Mouse (Mus musculus) stomach, embryonic 15.5 days (tissue): ENCODE results near the gene Tiparp. TPM values are rescaled to one million over a fixed set of nuclear protein-coding genes. Genes with fewer than 3 reads are reported as not detected.
A peak's percentile ranks its signal among the peaks of the same experiment; 100 is the strongest.

ENCODE experiments used
- ATAC-seq: fragments of 200-750 bp; cut with Nextera tagmentation; 2 replicates; pipeline ENCODE4 v1.8.0; 2017; ENCODE audit warnings: low read depth, moderate number of reproducible peaks, moderate TSS enrichment; ENCODE audit not compliant: insufficient read depth, low FRiP score
- H3K27ac ChIP-seq: fragments of 300-500 bp; sonication (generic); 2 replicates; pipeline ENCODE4 v1.5.1; 2015; ENCODE audit warnings: mild to moderate bottlenecking, inconsistent platforms
- H3K27me3 ChIP-seq: fragments of 300-500 bp; sonication (generic); replicated peaks from 2 replicates; pipeline ENCODE4 v1.6.1; 2015; ENCODE audit warnings: inconsistent platforms
- H3K36me3 ChIP-seq: fragments of 300-500 bp; sonication (generic); 2 replicates; pipeline ENCODE4 v1.6.1; 2015; ENCODE audit warnings: inconsistent platforms
- H3K4me1 ChIP-seq: fragments of 300-500 bp; sonication (generic); 2 replicates; pipeline ENCODE4 v1.6.1; 2015; ENCODE audit warnings: inconsistent platforms
- H3K4me2 ChIP-seq: fragments of 300-500 bp; sonication (generic); 2 replicates; pipeline ENCODE4 v1.6.1; 2015; ENCODE audit warnings: mild to moderate bottlenecking, inconsistent platforms
- H3K4me3 ChIP-seq: fragments of 300-500 bp; sonication (generic); replicated peaks from 2 replicates; pipeline ENCODE4 v1.5.1; 2015; ENCODE audit warnings: inconsistent platforms
- H3K9ac ChIP-seq: fragments of 300-500 bp; sonication (generic); 2 replicates; pipeline ENCODE4 v1.6.1; 2015; ENCODE audit warnings: inconsistent platforms
- H3K9me3 ChIP-seq: fragments of 300-500 bp; sonication (generic); 2 replicates; pipeline ENCODE4 v1.6.1; 2016; ENCODE audit warnings: inconsistent platforms
- WGBS: fragments of 180-500 bp; shearing (Covaris S2); methylation state at CpG from one replicate; pipeline ENCODE4 v1.1.7; 2015; 5-methylcytosine and 5-hydroxymethylcytosine counted together
- polyA plus RNA-seq: library from polyadenylated mRNA; unstranded; fragments of >200 nt; fragmentation: Nextera tagmentation; extraction: Ambion mirVana; gene quantifications from 2 replicates; pipeline ENCODE4 v1.2.1, GENCODE M21; 2015

Gene Tiparp
- polyA plus RNA-seq, 1 experiment from 2014 or later, result 35.5 TPM

- 74% methylated on average over 2 of the region's 2 CpGs for WGBS
- Histone ChIP-seq H3K4me1 (peaks cover 3% of the 10 kb centered on the region), H3K36me3 (no peaks in the 10 kb centered on the region), H3K9ac (no peak overlapping the region), H3K4me3 (no peak overlapping the region), H3K4me2 (no peak overlapping the region), H3K27ac (no peak overlapping the region), H3K9me3 (no peaks in the 10 kb centered on the region), H3K27me3 (no peaks in the 10 kb centered on the region)
- ATAC-seq, result no peak
These were observed 12.5 kb upstream of the Tiparp start for GRCm38 (mm10) chr3:65515751-65516150.

GRCm38 (mm10) chr3:65516526-65516925, 11.7 kb upstream of the Tiparp start:
- no peak for ATAC-seq
- no peaks in the 10 kb centered on the region for H3K36me3 ChIP-seq
- peaks cover 3% of the 10 kb centered on the region for H3K4me1 ChIP-seq
- no peaks in the 10 kb centered on the region for H3K27me3 ChIP-seq
- H3K9me3 ChIP-seq, result no peaks in the 10 kb centered on the region
- 64% methylated on average over 1 of the region's 1 CpGs for WGBS
- no peak overlapping the region for H3K4me3 ChIP-seq
- no peak overlapping the region for H3K9ac ChIP-seq
- H3K4me2 ChIP-seq, result no peak overlapping the region
- no peak overlapping the region for H3K27ac ChIP-seq

- no peak for ATAC-seq
- Histone ChIP-seq H3K9me3 (no peaks in the 10 kb centered on the region), H3K9ac (no peak overlapping the region), H3K4me3 (no peak overlapping the region), H3K27ac (no peak overlapping the region), H3K36me3 (no peaks in the 10 kb centered on the region), H3K4me1 (peaks cover 3% of the 10 kb centered on the region), H3K4me2 (no peak overlapping the region), H3K27me3 (no peaks in the 10 kb centered on the region)
- 28% methylated on average over 9 of the region's 9 CpGs for WGBS
These were observed 11.1 kb upstream of the Tiparp start for GRCm38 (mm10) chr3:65517141-65517540.

- 55% methylated on average over 13 of the region's 13 CpGs for WGBS
- Histone ChIP-seq H3K9me3 (no peaks in the 10 kb centered on the region), H3K27me3 (no peaks in the 10 kb centered on the region), H3K4me1 (peaks cover 3% of the 10 kb centered on the region), H3K4me3 (no peak overlapping the region), H3K36me3 (no peaks in the 10 kb centered on the region), H3K4me2 (0 out of 2 replicates have a peak overlapping the region, but pooled peaks have one; percentile 10), H3K27ac (no peak overlapping the region), H3K9ac (no peak overlapping the region)
- peak; percentile 31; the same call in 1 of the 2 replicates for ATAC-seq
These were observed 10.3 kb upstream of the Tiparp start for GRCm38 (mm10) chr3:65517747-65518527.

- 78% methylated on average over 1 of the region's 1 CpGs for WGBS
- no peaks in the 10 kb centered on the region for H3K27me3 ChIP-seq
These were observed 6.8 kb upstream of the Tiparp start for GRCm38 (mm10) chr3:65521391-65521790.

GRCm38 (mm10) chr3:65523397-65523796, 4.8 kb upstream of the Tiparp start:
- Histone ChIP-seq H3K9ac (no peak overlapping the region), H3K27me3 (no peaks in the 10 kb centered on the region), H3K27ac (no peak overlapping the region), H3K4me3 (no peak overlapping the region), H3K4me1 (no peaks in the 10 kb centered on the region), H3K36me3 (no peaks in the 10 kb centered on the region), H3K4me2 (no peak overlapping the region), H3K9me3 (no peaks in the 10 kb centered on the region)
- no peak for ATAC-seq
- WGBS, result 63% methylated on average over 8 of the region's 8 CpGs

More at GRCm38 (mm10) chr3:65521391-65521790, 6.8 kb upstream of the Tiparp start:
- Histone ChIP-seq H3K4me3 (no peak overlapping the region), H3K36me3 (no peaks in the 10 kb centered on the region), H3K9ac (no peak overlapping the region), H3K9me3 (no peaks in the 10 kb centered on the region), H3K27ac (no peak overlapping the region), H3K4me1 (peaks cover 3% of the 10 kb centered on the region), H3K4me2 (no peak overlapping the region)
- ATAC-seq, result no peak

GRCm38 (mm10) chr3:65525731-65526130, 2.5 kb upstream of the Tiparp start:
- Histone ChIP-seq H3K9ac (no peak overlapping the region), H3K4me3 (no peak overlapping the region), H3K4me1 (no peaks in the 10 kb centered on the region), H3K9me3 (no peaks in the 10 kb centered on the region), H3K36me3 (no peaks in the 10 kb centered on the region), H3K27ac (no peak overlapping the region), H3K27me3 (no peaks in the 10 kb centered on the region), H3K4me2 (no peak overlapping the region)
- no peak for ATAC-seq
- 72% methylated on average over 3 of the region's 3 CpGs for WGBS

GRCm38 (mm10) chr3:65527196-65527595, 1.0 kb upstream of the Tiparp start:
- WGBS, result 10% methylated on average over 3 of the region's 3 CpGs
- H3K9ac ChIP-seq, result peak overlapping the region; percentile 84; the same call in 1 of the 2 replicates

GRCm38 (mm10) chr3:65528614-65529470, 632 bp downstream of the Tiparp start:
- no peaks in the 10 kb centered on the region for H3K27me3 ChIP-seq
- WGBS, result under 1% methylated on average over 90 of the region's 97 CpGs
- H3K4me1 ChIP-seq, result 0 out of 2 replicates have a peak, but pooled peaks cover 2% of the 10 kb centered on the region
- H3K36me3 ChIP-seq, result no peaks in the 10 kb centered on the region
- no peaks in the 10 kb centered on the region for H3K9me3 ChIP-seq
- H3K27ac ChIP-seq, result peak overlapping the region; percentile 98
- peak overlapping the region; percentile 70 for H3K4me2 ChIP-seq
- H3K4me3 ChIP-seq, result peak overlapping the region; percentile 94
- H3K9ac ChIP-seq, result peak overlapping the region; percentile 69
- peak; percentile 32 for ATAC-seq

More at GRCm38 (mm10) chr3:65527196-65527595, 1.0 kb upstream of the Tiparp start:
- Histone ChIP-seq H3K4me3 (peak overlapping the region; percentile 94), H3K27ac (peak overlapping the region; percentile 98), H3K9me3 (no peaks in the 10 kb centered on the region), H3K4me1 (no peaks in the 10 kb centered on the region), H3K4me2 (peak overlapping the region; percentile 54), H3K36me3 (no peaks in the 10 kb centered on the region), H3K27me3 (no peaks in the 10 kb centered on the region)
- no peak for ATAC-seq

GRCm38 (mm10) chr3:65529471-65530215, 1.4 kb downstream of the Tiparp start:
- no peaks in the 10 kb centered on the region for H3K27me3 ChIP-seq
- peak overlapping the region; percentile 69; the same call in 1 of the 2 replicates for H3K9ac ChIP-seq
- 1% methylated on average over 19 of the region's 19 CpGs for WGBS
- H3K9me3 ChIP-seq, result no peaks in the 10 kb centered on the region
- 0 out of 2 replicates have a peak, but pooled peaks cover 2% of the 10 kb centered on the region for H3K4me1 ChIP-seq
- H3K27ac ChIP-seq, result peak overlapping the region; percentile 98
- peak overlapping the region; percentile 70 for H3K4me2 ChIP-seq
- no peak for ATAC-seq
- H3K36me3 ChIP-seq, result no peaks in the 10 kb centered on the region
- peak overlapping the region; percentile 94 for H3K4me3 ChIP-seq

- no peak overlapping the region for H3K9ac ChIP-seq
- WGBS, result 87% methylated on average over 2 of the region's 2 CpGs
- no peaks in the 10 kb centered on the region for H3K36me3 ChIP-seq
- H3K4me1 ChIP-seq, result 0 out of 2 replicates have a peak, but pooled peaks cover 2% of the 10 kb centered on the region
- no peaks in the 10 kb centered on the region for H3K27me3 ChIP-seq
- H3K4me3 ChIP-seq, result no peak overlapping the region
- H3K27ac ChIP-seq, result no peak overlapping the region
- ATAC-seq, result no peak
- H3K4me2 ChIP-seq, result no peak overlapping the region
- H3K9me3 ChIP-seq, result no peaks in the 10 kb centered on the region
These were observed 4.8 kb downstream of the Tiparp start for GRCm38 (mm10) chr3:65533014-65533413.
